Mouse (Mus musculus) CH12.LX (cell line): ENCODE results near the gene Map7d2.

Experiments used
- CTCF ChIP-seq, 2 experiments: IDR thresholded peaks in 1 of 2; conservative IDR thresholded peaks in 1 of 2; 2 replicates each; pipeline ENCODE4 v1.5.1; 2011 to 2012; ENCODE audit warnings: low read depth in 2 of 2, low read length in 2 of 2, improper control_type of control experiment in 1 of 2, inconsistent platforms in 1 of 2, mild to moderate bottlenecking in 1 of 2, moderate library complexity in 1 of 2
- EP300 ChIP-seq: IDR thresholded peaks from 2 replicates; pipeline ENCODE4 v1.6.1; 2011; ENCODE audit warnings: low read length, improper control_type of control experiment
- HCFC1 ChIP-seq: IDR thresholded peaks from 2 replicates; pipeline ENCODE4 v1.6.1; 2012; ENCODE audit warnings: low read depth, mild to moderate bottlenecking, inconsistent platforms, low read length, improper control_type of control experiment
- MYC ChIP-seq: IDR thresholded peaks from 2 replicates; pipeline ENCODE4 v1.6.1; 2011; ENCODE audit warnings: low read depth, mild to moderate bottlenecking, improper control_type of control experiment, low read length
- NELFE ChIP-seq: IDR thresholded peaks from 2 replicates; pipeline ENCODE4 v1.6.1; 2011; ENCODE audit warnings: low read depth, low read length, improper control_type of control experiment
- POLR2A ChIP-seq: IDR thresholded peaks from 2 replicates; pipeline ENCODE4 v1.6.1; 2011; ENCODE audit warnings: low read depth, mild to moderate bottlenecking, improper control_type of control experiment, low read length
- SIN3A ChIP-seq: IDR thresholded peaks from 2 replicates; pipeline ENCODE4 v1.6.1; 2012; ENCODE audit warnings: low read length, improper control_type of control experiment, inconsistent platforms
- USF2 ChIP-seq: conservative IDR thresholded peaks from 2 replicates; pipeline ENCODE4 v1.6.1; 2011; ENCODE audit warnings: low read depth, low read length, improper control_type of control experiment

- TF ChIP-seq CTCF (conservative IDR thresholded peaks at IDR 0.05 in 1 of 2, IDR thresholded peaks at IDR 0.05 in 1 of 2; ENCODE audit: low read depth in 2 of 2, low read length in 2 of 2) (no peak), HCFC1 (no peak), SIN3A (no peak), USF2 (no peak), NELFE (no peak), MYC (no peak), EP300 (no peak), POLR2A (no peak)
Observed at GRCm38 (mm10) chrX:159414130-159414828, at the start of gene Map7d2.
